27 mouse cellular contexts compared by ENCODE assay signal in the genomic region with DNA sequence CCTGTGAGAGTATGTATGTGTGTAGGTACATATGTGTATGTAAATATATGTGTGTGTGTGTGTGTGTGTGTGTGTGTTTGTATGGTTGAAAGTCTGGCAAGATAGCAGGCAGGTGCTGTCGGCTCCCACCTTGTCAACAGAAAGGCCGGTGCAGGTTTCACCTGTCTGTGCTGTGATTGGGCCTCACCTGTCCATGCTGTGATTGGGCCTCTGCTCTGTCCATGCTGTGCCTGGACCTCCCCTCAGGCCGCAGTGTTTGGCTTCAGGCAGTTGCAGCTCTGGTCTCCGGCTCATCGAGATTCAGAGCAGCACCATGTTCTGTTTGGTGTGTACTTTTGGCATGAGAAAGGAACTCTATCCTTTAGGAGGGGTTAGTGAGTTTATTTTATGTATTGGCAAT.
"Had no signal": no experiment of that assay in that cellular context is flagged by ENCODE, and none has a peak within 500 bp of the region (broad histone marks: within the 10 kb centered on the region; RNA-seq: fewer than 3 reads in every experiment).

No protein-coding gene starts in this region.

- H3K27me3 ChIP-seq: liver, embryonic 12.5 days had no signal

- H3K4me3 ChIP-seq: gastrocnemius, adult 2 months; heart, adult 2 months; heart, embryonic 13.5 days; heart, embryonic 15.5 days; hindbrain, embryonic 10.5 days; hindbrain, embryonic 12.5 days; layer of hippocampus, adult 2 months; left cerebral cortex, adult 2 months; limb, embryonic 13.5 days; limb, embryonic 15.5 days; liver, embryonic 12.5 days had no signal

- H3K4me1 ChIP-seq: heart, embryonic 15.5 days; liver, embryonic 12.5 days had no signal

- DNase-seq: gastrocnemius, adult 2 months; gastrocnemius, postnatal 10 days; gastrocnemius, postnatal 25 days; heart, adult 2 months; heart, postnatal 14 days; heart, postnatal 4 days; kidney, adult 18-20 months; kidney, adult 8-10 months; kidney, postnatal 10 days; kidney, postnatal 25 days; kidney, postnatal 4 days; left cerebral cortex, postnatal 4 days had no signal

- H3K9ac ChIP-seq: heart, embryonic 13.5 days; heart, embryonic 15.5 days; hindbrain, embryonic 12.5 days; hindbrain, embryonic 14.5 days; limb, embryonic 13.5 days; limb, embryonic 15.5 days; liver, embryonic 12.5 days; liver, embryonic 14.5 days had no signal

- H3K4me2 ChIP-seq: heart, embryonic 11.5 days; heart, embryonic 13.5 days; heart, embryonic 15.5 days; hindbrain, embryonic 12.5 days; hindbrain, embryonic 14.5 days; limb, embryonic 13.5 days; limb, embryonic 15.5 days; liver, embryonic 12.5 days had no signal

- H3K9me3 ChIP-seq: heart, embryonic 13.5 days; heart, embryonic 15.5 days; hindbrain, embryonic 10.5 days; hindbrain, embryonic 12.5 days; limb, embryonic 13.5 days; limb, embryonic 15.5 days; liver, embryonic 12.5 days had no signal

- ATAC-seq: hindbrain, embryonic 16.5 days; inflammation-experienced regulatory T-cells, adult 6 months; intestine, embryonic 16.5 days; liver, embryonic 12.5 days had no signal

- H3K27ac ChIP-seq: gastrocnemius, adult 2 months; heart, adult 2 months; heart, embryonic 13.5 days; heart, embryonic 15.5 days; hindbrain, embryonic 12.5 days; hindbrain, embryonic 14.5 days; layer of hippocampus, adult 2 months; left cerebral cortex, adult 2 months; limb, embryonic 13.5 days; limb, embryonic 15.5 days; liver, embryonic 12.5 days; liver, embryonic 14.5 days had no signal

- H3K36me3 ChIP-seq: heart, embryonic 13.5 days; heart, embryonic 15.5 days; hindbrain, embryonic 10.5 days; hindbrain, embryonic 12.5 days; limb, embryonic 13.5 days; limb, embryonic 15.5 days; liver, embryonic 12.5 days had no signal
